Mouse (Mus musculus) bone marrow, adult 2 months (tissue): ENCODE results near the gene Parp14.

Experiments used
- CTCF ChIP-seq: fragments of 200-500 bp; IDR thresholded peaks from 2 replicates; pipeline ENCODE4 v1.5.1; 2011; ENCODE audit warnings: low read length, control low read depth; ENCODE audit not compliant: control insufficient read depth, insufficient read depth
- POLR2A ChIP-seq: fragments of 200-500 bp; IDR thresholded peaks from 2 replicates; pipeline ENCODE4 v1.6.1; 2011; ENCODE audit warnings: low read depth, mild to moderate bottlenecking, control low read depth, low read length, borderline replicate concordance; ENCODE audit not compliant: control insufficient read depth

- TF ChIP-seq CTCF (no peak), POLR2A (no peak)
These were observed 29.2 kb upstream of the Parp14 start for GRCm38 (mm10) chr16:35900541-35900940.
